22 mouse cellular contexts compared by ENCODE assay signal in the genomic region with DNA sequence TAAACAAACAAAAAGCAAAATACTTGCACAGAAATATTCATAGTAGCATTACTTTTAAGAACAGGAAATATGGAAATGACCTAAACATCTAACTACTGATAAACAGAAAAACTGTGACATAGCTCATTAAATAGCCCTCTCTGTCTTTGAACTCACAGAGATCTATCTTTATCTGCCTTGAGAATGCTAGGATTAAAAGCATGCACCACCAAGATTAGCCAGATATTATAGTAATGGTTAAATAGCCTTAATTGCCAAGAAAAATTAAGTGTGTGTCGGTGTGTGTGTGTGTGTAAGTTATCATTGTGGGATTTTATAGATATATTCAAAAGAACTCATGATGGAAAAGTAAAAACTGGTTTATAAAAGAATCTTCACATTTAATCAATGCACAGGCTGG.
"Had no signal": no experiment of that assay in that cellular context is flagged by ENCODE, and none has a peak within 500 bp of the region (broad histone marks: within the 10 kb centered on the region; RNA-seq: fewer than 3 reads in every experiment).

No protein-coding gene starts in this region.

- H3K27ac ChIP-seq: lung, embryonic 15.5 days; midbrain, embryonic 10.5 days; midbrain, embryonic 12.5 days; neural tube, embryonic 13.5 days; neural tube, embryonic 15.5 days had no signal

- H3K9ac ChIP-seq: liver, embryonic 15.5 days; liver, postnatal 0 days; lung, embryonic 15.5 days; midbrain, embryonic 12.5 days; neural tube, embryonic 13.5 days; neural tube, embryonic 15.5 days had no signal

- H3K27me3 ChIP-seq: liver, embryonic 15.5 days; lung, embryonic 15.5 days; megakaryocyte, embryonic 14.5 days; midbrain, embryonic 12.5 days; neural tube, embryonic 13.5 days; neural tube, embryonic 15.5 days had no signal

- H3K4me1 ChIP-seq: lung, embryonic 15.5 days; midbrain, embryonic 10.5 days; midbrain, embryonic 12.5 days; neural tube, embryonic 13.5 days; neural tube, embryonic 15.5 days had no signal

- H3K4me3 ChIP-seq: liver, embryonic 15.5 days; lung, embryonic 15.5 days; megakaryocyte, embryonic 14.5 days; midbrain, embryonic 10.5 days; midbrain, embryonic 12.5 days; myocyte; neural tube, embryonic 13.5 days; neural tube, embryonic 15.5 days had no signal

- H3K9me3 ChIP-seq: liver, embryonic 15.5 days; lung, embryonic 15.5 days; megakaryocyte, embryonic 14.5 days; midbrain, embryonic 10.5 days; midbrain, embryonic 12.5 days; neural tube, embryonic 13.5 days; neural tube, embryonic 15.5 days had no signal

- ATAC-seq: liver, postnatal 0 days; lung, postnatal 0 days; midbrain, embryonic 16.5 days had no signal

- H3K36me3 ChIP-seq: lung, embryonic 15.5 days had no signal

- DNase-seq: liver, postnatal 0 days; lung, adult 2 months; lung, postnatal 4 days; midbrain, embryonic 14.5 days; retina, postnatal 1 day; right cerebral cortex, adult 18-20 months; right cerebral cortex, postnatal 25 days; right cerebral cortex, postnatal 4 days; spleen, adult 18-20 months; thymus, adult 18-20 months; thymus, postnatal 14 days; thymus, postnatal 36 days had no signal
